Mouse (Mus musculus): Measurements from ENCODE around the gene Prss8. TPM values are rescaled to one million over a fixed set of nuclear protein-coding genes. Genes with fewer than 3 reads are reported as not detected.
A peak's percentile ranks its signal among the peaks of the same experiment; 100 is the strongest.

Gene Prss8
- total RNA-seq, 2 experiments from 2014 or later = not detected

GRCm38 (mm10) chr7:127931351-127932135, 1.6 kb upstream of the Prss8 start:
- peak; percentile 21 for ATAC-seq (replicated peaks; ENCODE audit: poor library complexity, severe bottlenecking)

- ATAC-seq (replicated peaks; ENCODE audit: poor library complexity, severe bottlenecking) = no peak
Observed at GRCm38 (mm10) chr7:127930636-127931035, 732 bp upstream of the Prss8 start.

GRCm38 (mm10) chr7:127928596-127928995, 1.3 kb downstream of the Prss8 start:
- ATAC-seq (replicated peaks; ENCODE audit: poor library complexity, severe bottlenecking) = no peak

GRCm38 (mm10) chr7:127927726-127928125, 2.2 kb downstream of the Prss8 start:
- ATAC-seq (replicated peaks; ENCODE audit: poor library complexity, severe bottlenecking) = no peak

- no peak for ATAC-seq (replicated peaks; ENCODE audit: poor library complexity, severe bottlenecking)
Observed at GRCm38 (mm10) chr7:127926846-127927245, 3.1 kb downstream of the Prss8 start.

GRCm38 (mm10) chr7:127926066-127926465, 3.8 kb downstream of the Prss8 start:
- ATAC-seq (replicated peaks; ENCODE audit: poor library complexity, severe bottlenecking) = no peak

- ATAC-seq (replicated peaks; ENCODE audit: poor library complexity, severe bottlenecking) = no peak
Observed at GRCm38 (mm10) chr7:127925252-127925651, 4.7 kb downstream of the Prss8 start.

GRCm38 (mm10) chr7:127923714-127924113, 6.2 kb downstream of the Prss8 start:
- no peak for ATAC-seq (replicated peaks; ENCODE audit: poor library complexity, severe bottlenecking)

- ATAC-seq (replicated peaks; ENCODE audit: poor library complexity, severe bottlenecking) = peak; percentile 79
Observed at GRCm38 (mm10) chr7:127922451-127923275, 7.2 kb downstream of the Prss8 start.

GRCm38 (mm10) chr7:127921516-127921915, 8.4 kb downstream of the Prss8 start:
- peak; percentile 46 for ATAC-seq (replicated peaks; ENCODE audit: poor library complexity, severe bottlenecking)

- ATAC-seq (replicated peaks; ENCODE audit: poor library complexity, severe bottlenecking) = peak; percentile 43
Observed at GRCm38 (mm10) chr7:127919290-127919689, 10.6 kb downstream of the Prss8 start.

- 0 out of 2 replicates have a peak, but pooled peaks have one; percentile 28 for ATAC-seq (replicated peaks; ENCODE audit: poor library complexity, severe bottlenecking)
Observed at GRCm38 (mm10) chr7:127918203-127918602, 11.7 kb downstream of the Prss8 start.

- no peak for ATAC-seq (replicated peaks; ENCODE audit: poor library complexity, severe bottlenecking)
Observed at GRCm38 (mm10) chr7:127915293-127915692, 14.6 kb downstream of the Prss8 start.

- ATAC-seq (replicated peaks; ENCODE audit: poor library complexity, severe bottlenecking) = no peak
Observed at GRCm38 (mm10) chr7:127912938-127913337, 17.0 kb downstream of the Prss8 start.

GRCm38 (mm10) chr7:127912190-127912871, 17.6 kb downstream of the Prss8 start, which contains the start of gene Kat8:
Gene Kat8 (plus strand): TSS chr7:127912516.
- ATAC-seq (replicated peaks; ENCODE audit: poor library complexity, severe bottlenecking) = peak; percentile 98

- no peak for ATAC-seq (replicated peaks; ENCODE audit: poor library complexity, severe bottlenecking)
Observed at GRCm38 (mm10) chr7:127908656-127909055, 21.2 kb downstream of the Prss8 start.

- no peak for ATAC-seq (replicated peaks; ENCODE audit: poor library complexity, severe bottlenecking)
Observed at GRCm38 (mm10) chr7:127907939-127908338, 22.0 kb downstream of the Prss8 start.

- ATAC-seq (replicated peaks; ENCODE audit: poor library complexity, severe bottlenecking) = peak; percentile 83
Observed at GRCm38 (mm10) chr7:127903971-127904796, 25.7 kb downstream of the Prss8 start, which contains the start of gene Bckdk. Gene Bckdk (plus strand): TSS chr7:127904082.

GRCm38 (mm10) chr7:127901772-127902171, 28.1 kb downstream of the Prss8 start:
- ATAC-seq (replicated peaks; ENCODE audit: poor library complexity, severe bottlenecking) = no peak

GRCm38 (mm10) chr7:127899997-127900396, 29.9 kb downstream of the Prss8 start:
- ATAC-seq (replicated peaks; ENCODE audit: poor library complexity, severe bottlenecking) = no peak

Data from granulocyte monocyte progenitor cell, adult 5-6 weeks (primary cell).